Mouse (Mus musculus) liver, embryonic 16.5 days (tissue): ENCODE measurements around the gene Tspan14. TPM values are rescaled to one million over a fixed set of nuclear protein-coding genes. Genes with fewer than 3 reads are reported as not detected.

Experiments
- ATAC-seq: fragments of 200-750 bp; cut with Nextera tagmentation; 2 replicates; pipeline ENCODE4 v1.8.0; 2017; ENCODE audit warnings: low read depth, mild to moderate bottlenecking, moderate number of reproducible peaks, moderate library complexity
- H3K27ac ChIP-seq: fragments of 300-500 bp; sonication (generic); 2 replicates; pipeline ENCODE4 v1.5.1; 2014; ENCODE audit warnings: mild to moderate bottlenecking, low read length
- H3K27me3 ChIP-seq: fragments of 300-500 bp; sonication (generic); 2 replicates; pipeline ENCODE4 v1.6.1; 2014; ENCODE audit warnings: low read depth, low read length, mixed read lengths; ENCODE audit not compliant: control insufficient read depth, insufficient read depth
- H3K36me3 ChIP-seq: fragments of 300-500 bp; sonication (generic); 2 replicates; pipeline ENCODE4 v1.6.1; 2014; ENCODE audit warnings: mild to moderate bottlenecking; ENCODE audit not compliant: control insufficient read depth, insufficient read depth
- H3K4me1 ChIP-seq: fragments of 300-500 bp; sonication (generic); 2 replicates; pipeline ENCODE4 v1.6.1; 2014; ENCODE audit warnings: low read depth, low read length, mixed read lengths; ENCODE audit not compliant: control insufficient read depth
- H3K4me2 ChIP-seq: fragments of 300-500 bp; sonication (generic); 2 replicates; pipeline ENCODE4 v1.6.1; 2014; ENCODE audit warnings: low read depth, low read length, mixed read lengths
- H3K4me3 ChIP-seq: fragments of 300-500 bp; sonication (generic); 2 replicates; pipeline ENCODE4 v1.5.1; 2014; ENCODE audit warnings: low read depth, mild to moderate bottlenecking, low read length
- H3K9ac ChIP-seq: fragments of 300-500 bp; sonication (generic); 2 replicates; pipeline ENCODE4 v1.6.1; 2014; ENCODE audit warnings: low read depth, low read length
- H3K9me3 ChIP-seq: fragments of 300-500 bp; sonication (generic); replicated peaks from 2 replicates; pipeline ENCODE4 v1.6.1; 2016; ENCODE audit warnings: low read length; ENCODE audit not compliant: control insufficient read depth
- WGBS: fragments of 180-500 bp; shearing (Covaris S2); extraction: QIAGEN DNeasy Blood & Tissue Kit; methylation state at CpG from one replicate; pipeline ENCODE4 v1.1.7; 2014; ENCODE audit not compliant: insufficient replicate concordance; 5-methylcytosine and 5-hydroxymethylcytosine counted together
- polyA plus RNA-seq: library from polyadenylated mRNA; unstranded; fragments of >200 nt; fragmentation: Nextera tagmentation; extraction: Ambion mirVana; gene quantifications from 2 replicates; pipeline ENCODE4 v1.2.1, GENCODE M21; 2015

The Tspan14 gene
- polyA plus RNA-seq, 1 experiment from 2014 or later, result 30.0 TPM

DNA sequence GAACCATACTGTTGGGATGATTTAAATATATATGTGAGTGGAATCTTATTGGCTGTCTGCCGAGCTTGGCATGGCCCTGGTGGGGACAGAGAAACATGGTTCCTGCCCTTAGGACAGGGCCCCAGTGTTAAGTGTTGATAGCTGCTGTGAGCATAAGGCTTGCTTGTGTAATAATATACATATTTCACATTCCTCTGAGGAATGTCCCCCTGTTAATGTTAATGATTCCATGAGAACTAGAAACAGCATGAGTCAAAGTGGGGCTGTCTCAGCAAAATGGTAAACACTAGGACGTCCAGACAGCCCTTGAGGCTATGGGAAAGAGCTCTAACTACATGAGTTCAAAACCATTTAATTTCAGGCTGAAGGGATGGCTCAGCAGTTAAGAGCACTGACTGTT lies 20.6 kb upstream of the Tspan14 start:
- H3K9me3 ChIP-seq, result no peaks in the 10 kb centered on the region
- peaks cover 32% of the 10 kb centered on the region for H3K4me1 ChIP-seq
- H3K27ac ChIP-seq, result no peak overlapping the region
- no peak overlapping the region for H3K4me3 ChIP-seq
- no peak for ATAC-seq
- no peaks in the 10 kb centered on the region for H3K27me3 ChIP-seq
- H3K4me2 ChIP-seq, result no peak overlapping the region
- no peaks in the 10 kb centered on the region for H3K36me3 ChIP-seq
- H3K9ac ChIP-seq, result no peak overlapping the region
- WGBS, result 62% methylated on average over 2 of the region's 2 CpGs

- Histone ChIP-seq H3K9me3 (no peaks in the 10 kb centered on the region), H3K4me3 (no peak overlapping the region), H3K9ac (no peak overlapping the region), H3K4me2 (no peak overlapping the region), H3K27me3 (no peaks in the 10 kb centered on the region), H3K27ac (no peak overlapping the region), H3K36me3 (no peaks in the 10 kb centered on the region), H3K4me1 (peaks cover 17% of the 10 kb centered on the region)
- 58% methylated on average over 4 of the region's 4 CpGs for WGBS
- no peak for ATAC-seq
Measured at GRCm38 (mm10) chr14:40985635-40986034, 19.0 kb upstream of the Tspan14 start.

DNA sequence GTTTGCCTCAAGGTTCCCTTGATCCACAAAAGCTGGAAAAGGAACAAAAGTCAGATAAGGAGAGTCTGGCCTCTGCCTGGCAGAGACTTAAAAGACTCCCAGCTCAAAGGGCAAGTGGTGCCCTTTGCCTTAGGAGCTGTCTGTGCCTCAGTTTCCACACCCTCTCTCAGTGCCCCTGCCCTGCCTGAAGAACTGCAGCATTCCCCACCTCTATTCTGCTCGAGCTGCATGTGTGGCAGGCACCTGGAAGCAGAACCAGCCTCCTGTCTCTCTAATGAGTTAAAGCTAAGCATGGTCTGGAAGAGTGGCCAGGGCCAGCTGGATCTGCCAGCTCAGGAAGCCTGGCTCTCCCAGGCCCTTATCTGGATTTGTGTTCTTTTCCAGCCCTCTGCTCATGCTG lies 13.1 kb upstream of the Tspan14 start:
- no peaks in the 10 kb centered on the region for H3K9me3 ChIP-seq
- H3K27ac ChIP-seq, result no peak overlapping the region
- no peaks in the 10 kb centered on the region for H3K36me3 ChIP-seq
- no peak for ATAC-seq
- no peaks in the 10 kb centered on the region for H3K27me3 ChIP-seq
- H3K4me2 ChIP-seq, result no peak overlapping the region
- H3K9ac ChIP-seq, result no peak overlapping the region
- no peak overlapping the region for H3K4me3 ChIP-seq
- H3K4me1 ChIP-seq, result no peaks in the 10 kb centered on the region; the same call in 1 of the 2 replicates
- WGBS, result 62% methylated on average over 1 of the region's 1 CpGs

GRCm38 (mm10) chr14:40979002-40979401 lies 12.4 kb upstream of the Tspan14 start:
- H3K27me3 ChIP-seq, result no peaks in the 10 kb centered on the region
- no peak overlapping the region for H3K9ac ChIP-seq
- no peaks in the 10 kb centered on the region; the same call in 1 of the 2 replicates for H3K4me1 ChIP-seq
- H3K4me3 ChIP-seq, result no peak overlapping the region
- 40% methylated on average over 4 of the region's 4 CpGs for WGBS
- H3K4me2 ChIP-seq, result no peak overlapping the region
- no peaks in the 10 kb centered on the region for H3K36me3 ChIP-seq
- no peaks in the 10 kb centered on the region for H3K9me3 ChIP-seq
- no peak overlapping the region for H3K27ac ChIP-seq
- peak; percentile 79 for ATAC-seq

GRCm38 (mm10) chr14:40975127-40975721 lies 8.6 kb upstream of the Tspan14 start:
- Histone ChIP-seq H3K9ac (no peak overlapping the region), H3K36me3 (no peaks in the 10 kb centered on the region), H3K4me3 (no peak overlapping the region), H3K9me3 (no peaks in the 10 kb centered on the region), H3K4me1 (no peaks in the 10 kb centered on the region; the same call in 1 of the 2 replicates), H3K27ac (no peak overlapping the region), H3K4me2 (no peak overlapping the region), H3K27me3 (no peaks in the 10 kb centered on the region)
- peak; percentile 47; the same call in 1 of the 2 replicates for ATAC-seq
- WGBS, result 68% methylated on average over 6 of the region's 6 CpGs

DNA sequence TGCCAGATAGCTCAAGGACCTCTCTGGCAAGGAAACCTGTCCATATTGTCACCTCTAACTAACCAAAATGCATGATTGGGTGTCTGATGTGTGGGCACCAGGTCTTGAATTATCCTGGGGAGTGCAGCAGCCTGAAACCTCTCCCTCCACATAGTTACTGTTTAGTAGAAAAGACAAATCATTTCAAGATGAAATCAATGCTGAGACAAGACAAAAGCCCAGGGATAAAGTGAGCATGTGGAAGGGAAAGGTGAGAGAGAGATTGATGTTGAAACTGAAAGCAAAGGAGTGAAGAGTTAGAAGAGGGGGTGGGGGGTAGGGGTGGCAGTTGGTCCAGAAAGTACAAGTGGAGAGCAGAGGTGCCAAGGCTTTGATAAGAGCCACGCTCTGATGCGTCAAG lies 1.4 kb upstream of the Tspan14 start:
- Histone ChIP-seq H3K27me3 (no peaks in the 10 kb centered on the region), H3K9ac (no peak overlapping the region), H3K4me1 (peaks cover 38% of the 10 kb centered on the region), H3K27ac (no peak overlapping the region; the same call in 1 of the 2 replicates), H3K9me3 (no peaks in the 10 kb centered on the region), H3K4me3 (no peak overlapping the region), H3K36me3 (no peaks in the 10 kb centered on the region), H3K4me2 (peak overlapping the region; percentile 84)
- no peak for ATAC-seq
- WGBS, result 41% methylated on average over 2 of the region's 2 CpGs

DNA sequence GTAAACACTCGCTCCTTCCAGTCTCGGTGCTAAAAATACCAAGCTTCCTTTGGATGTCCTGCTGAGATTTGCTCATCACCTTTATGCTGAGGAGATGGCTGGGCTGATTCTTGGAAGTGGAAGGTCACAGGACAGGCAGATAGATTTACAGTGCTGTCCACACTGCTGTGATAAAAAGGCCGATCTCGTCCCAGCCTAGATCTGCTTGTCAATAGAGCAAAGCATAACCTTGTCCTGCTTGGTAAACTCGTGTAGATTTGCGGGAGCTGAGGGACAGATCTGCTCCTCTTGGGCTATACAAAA lies 942 bp upstream of the Tspan14 start:
- Histone ChIP-seq H3K27me3 (no peaks in the 10 kb centered on the region), H3K4me2 (peak overlapping the region; percentile 84), H3K27ac (peak overlapping the region; percentile 68), H3K9me3 (no peaks in the 10 kb centered on the region), H3K4me3 (peak overlapping the region; percentile 61), H3K9ac (peak overlapping the region; percentile 43), H3K4me1 (peaks cover 43% of the 10 kb centered on the region), H3K36me3 (no peaks in the 10 kb centered on the region)
- no peak for ATAC-seq
- 8% methylated on average over 6 of the region's 6 CpGs for WGBS

DNA sequence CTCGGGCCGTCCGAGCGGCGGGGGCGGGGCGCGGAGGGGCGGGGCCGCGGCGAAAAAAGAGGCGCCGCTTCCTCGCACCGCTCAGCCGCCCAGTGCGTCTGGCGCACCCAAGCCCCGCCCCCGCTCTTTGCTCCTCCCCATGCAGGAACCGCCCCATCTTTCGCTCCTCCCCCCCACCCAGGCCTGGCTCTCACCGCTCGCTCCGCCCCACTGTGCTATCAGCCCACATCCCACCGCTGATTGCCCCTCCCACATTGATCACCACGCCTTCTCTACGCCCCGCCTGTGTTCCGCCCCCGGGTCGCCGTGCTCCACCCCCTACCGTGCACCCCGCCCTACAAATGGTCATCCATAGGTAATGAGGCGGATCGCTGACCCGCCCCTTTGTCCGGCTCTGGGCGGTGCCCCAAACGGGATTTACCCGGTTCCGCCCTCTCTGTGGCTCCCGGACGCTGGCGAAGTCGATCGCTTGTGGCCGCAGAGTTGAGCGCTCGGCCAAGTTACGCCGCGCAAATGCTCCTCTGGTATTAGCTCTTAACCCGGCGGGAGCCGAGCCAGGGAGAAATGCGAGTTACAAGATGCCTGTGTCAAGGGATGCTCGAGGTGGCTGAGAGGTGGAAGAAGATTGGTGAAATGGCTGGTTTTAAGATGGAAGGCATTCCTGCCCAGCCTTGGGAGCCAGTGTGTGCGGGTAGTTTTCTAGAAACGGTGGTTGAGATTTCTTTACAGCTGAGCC lies 423 bp upstream of the Tspan14 start:
- WGBS, result under 1% methylated on average over 59 of the region's 62 CpGs
- ATAC-seq, result peak; percentile 88
- no peaks in the 10 kb centered on the region for H3K9me3 ChIP-seq
- no peaks in the 10 kb centered on the region for H3K27me3 ChIP-seq
- peak overlapping the region; percentile 96 for H3K27ac ChIP-seq
- no peaks in the 10 kb centered on the region for H3K36me3 ChIP-seq
- peak overlapping the region; percentile 86 for H3K4me3 ChIP-seq
- peaks cover 48% of the 10 kb centered on the region for H3K4me1 ChIP-seq
- peak overlapping the region; percentile 96 for H3K9ac ChIP-seq
- peak overlapping the region; percentile 90 for H3K4me2 ChIP-seq
